Mouse (Mus musculus) bone marrow macrophage, adult 2 months (primary cell): Measurements from ENCODE around the gene Alox8.

ENCODE experiments used
- CTCF ChIP-seq: IDR thresholded peaks from 2 replicates; pipeline ENCODE4 v1.5.1; 2012; ENCODE audit warnings: low read depth, mild to moderate bottlenecking, low read length, moderate library complexity
- POLR2A ChIP-seq: IDR thresholded peaks from 2 replicates; pipeline ENCODE4 v1.6.1; 2012; ENCODE audit warnings: mild to moderate bottlenecking, low read depth, low read length, borderline replicate concordance

GRCm38 (mm10) chr11:69149728-69150127 is 47.9 kb downstream of the Alox8 start:
- TF ChIP-seq CTCF: no peak
- TF ChIP-seq POLR2A: no peak
